Mouse (Mus musculus): ENCODE data around the gene Odf2. TPM values are rescaled to one million over a fixed set of nuclear protein-coding genes. Genes with fewer than 3 reads are reported as not detected.
A peak's percentile ranks its signal among the peaks of the same experiment; 100 is the strongest.

Odf2 gene
- total and polyA plus RNA-seq, 3 experiments = 35.4 to 54.6 (median 48.6) TPM

- DNase-seq (ENCODE audit: extremely low read depth) = peak; percentile 93
- peaks cover 2 to 12% of the 10 kb centered on the region in 2 experiments; a peak in 2 of 4 replicates for H3K4me1 ChIP-seq (ENCODE audit: control insufficient read depth in 1 of 2, insufficient read depth in 2 of 2)
- in situ Hi-C loops (cut with MboI; ENCODE audit: low pct_ligation_motif_present, low pct_unique_long_range_greater_than_20kb, low sequenced_read_pairs) = no loop called here
- H3K9me3 ChIP-seq (replicated peaks; ENCODE audit: low read length) = no peaks in the 10 kb centered on the region
- TF ChIP-seq ZKSCAN1 (IDR thresholded peaks at IDR 0.05; ENCODE audit: borderline replicate concordance, low read depth, low read length) (no peak), BHLHE40 (IDR thresholded peaks at IDR 0.05; ENCODE audit: low read depth, low read length) (no peak), NRF1 (IDR thresholded peaks at IDR 0.05; ENCODE audit: low read depth, low read length) (peak; percentile 54), MXI1 (IDR thresholded peaks at IDR 0.05; ENCODE audit: low read depth, low read length) (peak; percentile 100), TCF12 (IDR thresholded peaks at IDR 0.05; ENCODE audit: low read depth, low read length) (peak; percentile 87), HCFC1 (IDR thresholded peaks at IDR 0.05; ENCODE audit: low read depth, low read length) (peak; percentile 97), USF2 (conservative IDR thresholded peaks at IDR 0.05; ENCODE audit: low read depth, low read length) (no peak), ELF1 (IDR thresholded peaks at IDR 0.05; ENCODE audit: low read depth, low read length) (peak; percentile 99), ETS1 (conservative IDR thresholded peaks at IDR 0.05; ENCODE audit: low read depth, low read length) (0 out of 2 replicates have a peak, but pooled peaks have one; percentile 5), ZC3H11A (IDR thresholded peaks at IDR 0.05; ENCODE audit: low read depth, low read length) (no peak), IRF4 (IDR thresholded peaks at IDR 0.05; ENCODE audit: low read depth, low read length) (peak; percentile 61; the same call in 1 of the 2 replicates), RAD21 (IDR thresholded peaks at IDR 0.05; ENCODE audit: low read depth, low read length) (no peak), PAX5 (IDR thresholded peaks at IDR 0.05; ENCODE audit: low read length) (no peak), NELFE (IDR thresholded peaks at IDR 0.05; ENCODE audit: low read depth, low read length) (peak; percentile 86), KAT2A (IDR thresholded peaks at IDR 0.05; ENCODE audit: insufficient replicate concordance, low read length) (peak; percentile 90; the same call in 1 of the 2 replicates), POLR2A (IDR thresholded peaks at IDR 0.05; ENCODE audit: low read depth, low read length) (peak; percentile 89), MAFK (IDR thresholded peaks at IDR 0.05; ENCODE audit: insufficient replicate concordance, low read length) (no peak), ZNF384 (IDR thresholded peaks at IDR 0.05; ENCODE audit: low read depth, low read length) (0 out of 2 replicates have a peak, but pooled peaks have one; percentile 25), SMC3 (IDR thresholded peaks at IDR 0.05; ENCODE audit: low read depth, low read length) (peak; percentile 17; the same call in 1 of the 2 replicates), GABPA (IDR thresholded peaks at IDR 0.05; ENCODE audit: insufficient replicate concordance, low read depth, low read length) (no peak; the same call in 1 of the 2 replicates), USF1 (IDR thresholded peaks at IDR 0.05; ENCODE audit: low read depth, low read length) (no peak), SIN3A (IDR thresholded peaks at IDR 0.05; ENCODE audit: low read length) (peak; percentile 100), MYC (IDR thresholded peaks at IDR 0.05; ENCODE audit: low read depth, low read length) (peak; percentile 26; the same call in 1 of the 2 replicates), E2F4 (IDR thresholded peaks at IDR 0.05; ENCODE audit: insufficient replicate concordance, low read depth, low read length) (0 out of 2 replicates have a peak, but pooled peaks have one; percentile 45), TBP (conservative IDR thresholded peaks at IDR 0.05; ENCODE audit: low read depth, low read length) (peak; percentile 66; the same call in 1 of the 2 replicates), POLR2AphosphoS2 (IDR thresholded peaks at IDR 0.05; ENCODE audit: low read depth, low read length) (peak; percentile 73), MAZ (IDR thresholded peaks at IDR 0.05; ENCODE audit: low read depth, low read length) (0 out of 2 replicates have a peak, but pooled peaks have one; percentile 48), RCOR1 (conservative IDR thresholded peaks at IDR 0.05; ENCODE audit: low read depth, low read length) (0 out of 2 replicates have a peak, but pooled peaks have one; percentile 22), CHD2 (IDR thresholded peaks at IDR 0.05; ENCODE audit: low read length) (peak; percentile 81), EP300 (IDR thresholded peaks at IDR 0.05; ENCODE audit: low read length) (no peak), JUND (conservative IDR thresholded peaks at IDR 0.05; ENCODE audit: low read depth, low read length) (no peak), UBTF (IDR thresholded peaks at IDR 0.05; ENCODE audit: low read depth, low read length) (no peak), CHD1 (IDR thresholded peaks at IDR 0.05; ENCODE audit: low read depth, low read length) (no peak), MAX (IDR thresholded peaks at IDR 0.05; ENCODE audit: low read length) (peak; percentile 87), JUN (IDR thresholded peaks at IDR 0.05; ENCODE audit: insufficient read depth, low read depth, low read length) (no peak), MEF2A (IDR thresholded peaks at IDR 0.05; ENCODE audit: borderline replicate concordance, low read depth, low read length) (peak; percentile 48; the same call in 1 of the 2 replicates), CTCF (conservative IDR thresholded peaks at IDR 0.05 in 1 of 2, IDR thresholded peaks at IDR 0.05 in 1 of 2; ENCODE audit: low read depth in 2 of 2, low read length in 2 of 2) (peak in 1 of 2 experiments; percentile 69; a peak in 2 of 4 replicates), ZMIZ1 (IDR thresholded peaks at IDR 0.05; ENCODE audit: low read depth, low read length) (peak; percentile 75; the same call in 1 of the 2 replicates)
- H3K4me3 ChIP-seq (replicated peaks in 1 of 3; ENCODE audit: low read depth in 2 of 3, low read length in 2 of 3, poor library complexity in 1 of 3) = peak within 1 kb of the TSS; percentile 88 to 97 (median 92)
- H3K27ac ChIP-seq (ENCODE audit: insufficient read depth, low read depth) = no peak within 1 kb of the TSS
- H3K36me3 ChIP-seq (replicated peaks in 1 of 2; ENCODE audit: control insufficient read depth in 1 of 2, insufficient read depth in 1 of 2, low read length in 1 of 2) = peaks cover 30 to 45% of the 10 kb centered on the region in 2 experiments
- H3K9ac ChIP-seq (ENCODE audit: insufficient read depth, low read depth) = peak within 1 kb of the TSS; percentile 50
- H3K79me2 ChIP-seq (replicated peaks; ENCODE audit: control insufficient read depth, extremely low read depth, insufficient read depth, poor library complexity, severe bottlenecking) = peaks cover 4% of the 10 kb centered on the region; the same call in 1 of the 2 replicates
- dilution Hi-C loops (cut with MboI; ENCODE audit: extremely low pct_ligation_motif_present, extremely low pct_unique_long_range_greater_than_20kb, low sequenced_read_pairs) = no loop called here
- H3K27me3 ChIP-seq (replicated peaks) = no peaks in the 10 kb centered on the region
- peak within 1 kb of the TSS; percentile 59 for H3K4me2 ChIP-seq (ENCODE audit: insufficient read depth, low read depth, poor library complexity, severe bottlenecking)
Observed at GRCm38 (mm10) chr2:29934906-29935599, 46.0 kb downstream of the Odf2 start, which contains the start of gene Gle1. Gene Gle1 (plus strand): TSS chr2:29935426.

Measured in CH12.LX (cell line).